Mouse (Mus musculus) cerebellum, postnatal 36 days (tissue): ENCODE measurements at regions not wholly inside any gene's neighbourhood (a gene's known extent, or its start where the extent isn't known, plus 50 kb on each side); places are given as distances from the start of the nearest gene placed in this dataset.

Experiments
- DNase-seq, 2 experiments: peaks; one replicate each; pipeline ENCODE4 v3.0.0; 2021 to 2022; ENCODE audit warnings: mixed read lengths in 2 of 2

- DNase-seq: no peak
These were observed 260.9 kb downstream of the Sox4 start for GRCm38 (mm10) chr13:28692587-28692986.

GRCm38 (mm10) chr13:28690511-28691160 is 262.9 kb downstream of the Sox4 start:
- DNase-seq: no peak

GRCm38 (mm10) chr13:28687838-28688237 is 265.7 kb downstream of the Sox4 start:
- no peak for DNase-seq

- DNase-seq: no peak
These were observed 269.2 kb downstream of the Sox4 start for GRCm38 (mm10) chr13:28684311-28684710.

GRCm38 (mm10) chr13:28680266-28680665 is 273.2 kb downstream of the Sox4 start:
- no peak for DNase-seq

- no peak for DNase-seq
These were observed 279.9 kb downstream of the Sox4 start for GRCm38 (mm10) chr13:28673622-28674021.

- DNase-seq: no peak
These were observed 282.0 kb downstream of the Sox4 start for GRCm38 (mm10) chr13:28671543-28671942.

GRCm38 (mm10) chr13:28669832-28670585 is 283.5 kb downstream of the Sox4 start:
- no peak for DNase-seq

GRCm38 (mm10) chr13:28666832-28667231 is 286.7 kb downstream of the Sox4 start:
- no peak for DNase-seq

- DNase-seq: no peak
These were observed 288.4 kb downstream of the Sox4 start for GRCm38 (mm10) chr13:28665150-28665549.

- DNase-seq: no peak
These were observed 288.8 kb downstream of the Sox4 start for GRCm38 (mm10) chr13:28664698-28665097.

GRCm38 (mm10) chr13:28663950-28664681 is 289.4 kb downstream of the Sox4 start:
- no peak for DNase-seq

GRCm38 (mm10) chr13:28663459-28663858 is 290.1 kb downstream of the Sox4 start:
- DNase-seq: peak; percentile 40 to 59

- DNase-seq: no peak
These were observed 291.2 kb downstream of the Sox4 start for GRCm38 (mm10) chr13:28662316-28662752.

GRCm38 (mm10) chr13:28660151-28660550 is 293.4 kb downstream of the Sox4 start:
- no peak for DNase-seq

GRCm38 (mm10) chr13:28658652-28659051 is 294.9 kb downstream of the Sox4 start:
- no peak for DNase-seq

- DNase-seq: no peak
These were observed 298.6 kb downstream of the Sox4 start for GRCm38 (mm10) chr13:28654883-28655282.

GRCm38 (mm10) chr13:28653362-28653761 is 300.2 kb downstream of the Sox4 start:
- DNase-seq: no peak

GRCm38 (mm10) chr13:28651810-28652209 is 301.7 kb downstream of the Sox4 start:
- DNase-seq: peak in 1 of 2 experiments; percentile 6

- DNase-seq: no peak
These were observed 307.6 kb downstream of the Sox4 start for GRCm38 (mm10) chr13:28645881-28646280.

- no peak for DNase-seq
These were observed 308.5 kb downstream of the Sox4 start for GRCm38 (mm10) chr13:28644846-28645574.

GRCm38 (mm10) chr13:28640826-28641225 is 312.7 kb downstream of the Sox4 start:
- DNase-seq: no peak
